Mouse (Mus musculus): Measurements from ENCODE around the gene Snx29. TPM values are rescaled to one million over a fixed set of nuclear protein-coding genes. Genes with fewer than 3 reads are reported as not detected.
A peak's percentile ranks its signal among the peaks of the same experiment; 100 is the strongest.
"Not testable (repeated sequence)": the region's sequence is repeated elsewhere in the genome, so short reads cannot be mapped to it uniquely, and the experiment has no call there.

Snx29 gene
- total RNA-seq, 4 experiments from 2014 or later, result 7.4 to 11.8 (median 10.2) TPM

- no peak for DNase-seq (ENCODE audit: low spot score in 2 of 2)
Measured at GRCm38 (mm10) chr16:11447905-11448304, 125.2 kb downstream of the Snx29 start.

GRCm38 (mm10) chr16:11448696-11449095 lies 126.0 kb downstream of the Snx29 start:
- not testable (repeated sequence) for DNase-seq (ENCODE audit: low spot score in 2 of 2)

- DNase-seq (ENCODE audit: low spot score in 2 of 2), result no peak
Measured at GRCm38 (mm10) chr16:11449344-11449743, 126.6 kb downstream of the Snx29 start.

GRCm38 (mm10) chr16:11450626-11451025 lies 127.9 kb downstream of the Snx29 start:
- no peak for DNase-seq (ENCODE audit: low spot score in 2 of 2)

GRCm38 (mm10) chr16:11454871-11455270 lies 132.2 kb downstream of the Snx29 start:
- DNase-seq (ENCODE audit: low spot score in 2 of 2), result no peak

- DNase-seq (ENCODE audit: low spot score in 2 of 2), result no peak
Measured at GRCm38 (mm10) chr16:11455545-11456140, 132.9 kb downstream of the Snx29 start.

GRCm38 (mm10) chr16:11456141-11456645 lies 133.5 kb downstream of the Snx29 start:
- DNase-seq (ENCODE audit: low spot score in 2 of 2), result no peak

- no peak for DNase-seq (ENCODE audit: low spot score in 2 of 2)
Measured at GRCm38 (mm10) chr16:11457136-11457535, 134.4 kb downstream of the Snx29 start.

GRCm38 (mm10) chr16:11457609-11458350 lies 135.1 kb downstream of the Snx29 start:
- DNase-seq (ENCODE audit: low spot score in 2 of 2), result no peak

- no peak for DNase-seq (ENCODE audit: low spot score in 2 of 2)
Measured at GRCm38 (mm10) chr16:11460210-11460609, 137.5 kb downstream of the Snx29 start.

GRCm38 (mm10) chr16:11461612-11462011 lies 138.9 kb downstream of the Snx29 start:
- DNase-seq (ENCODE audit: low spot score in 2 of 2), result peak; percentile 28 to 30

- DNase-seq (ENCODE audit: low spot score in 2 of 2), result peak; percentile 43 to 54
Measured at GRCm38 (mm10) chr16:11468533-11469179, 145.9 kb downstream of the Snx29 start.

GRCm38 (mm10) chr16:11469491-11469890 lies 146.8 kb downstream of the Snx29 start:
- no peak for DNase-seq (ENCODE audit: low spot score in 2 of 2)

- no peak for DNase-seq (ENCODE audit: low spot score in 2 of 2)
Measured at GRCm38 (mm10) chr16:11471246-11471645, 148.5 kb downstream of the Snx29 start.

- DNase-seq (ENCODE audit: low spot score in 2 of 2), result no peak
Measured at GRCm38 (mm10) chr16:11472852-11473251, 150.1 kb downstream of the Snx29 start.

GRCm38 (mm10) chr16:11473474-11473873 lies 150.8 kb downstream of the Snx29 start:
- no peak for DNase-seq (ENCODE audit: low spot score in 2 of 2)

GRCm38 (mm10) chr16:11473893-11474505 lies 151.3 kb downstream of the Snx29 start:
- no peak for DNase-seq (ENCODE audit: low spot score in 2 of 2)

- no peak for DNase-seq (ENCODE audit: low spot score in 2 of 2)
Measured at GRCm38 (mm10) chr16:11475137-11475943, 152.6 kb downstream of the Snx29 start.

- no peak for DNase-seq (ENCODE audit: low spot score in 2 of 2)
Measured at GRCm38 (mm10) chr16:11476314-11476713, 153.6 kb downstream of the Snx29 start.

GRCm38 (mm10) chr16:11476968-11477367 lies 154.3 kb downstream of the Snx29 start:
- DNase-seq (ENCODE audit: low spot score in 2 of 2), result no peak

- no peak for DNase-seq (ENCODE audit: low spot score in 2 of 2)
Measured at GRCm38 (mm10) chr16:11477591-11477990, 154.9 kb downstream of the Snx29 start.

Measured in gastrocnemius, adult 8-10 months (tissue).